Mouse (Mus musculus) erythroblast, embryonic 14.5 days (primary cell): ENCODE data around the gene Knstrn.

ENCODE experiments used
- GATA1 ChIP-seq: IDR thresholded peaks from 2 replicates; pipeline ENCODE4 v1.6.1; 2012; ENCODE audit warnings: low read length, inconsistent platforms, mixed read lengths
- TAL1 ChIP-seq: IDR thresholded peaks from 3 replicates; pipeline ENCODE4 v1.6.1; 2012; ENCODE audit warnings: low read length, inconsistent platforms, mixed read lengths

DNA sequence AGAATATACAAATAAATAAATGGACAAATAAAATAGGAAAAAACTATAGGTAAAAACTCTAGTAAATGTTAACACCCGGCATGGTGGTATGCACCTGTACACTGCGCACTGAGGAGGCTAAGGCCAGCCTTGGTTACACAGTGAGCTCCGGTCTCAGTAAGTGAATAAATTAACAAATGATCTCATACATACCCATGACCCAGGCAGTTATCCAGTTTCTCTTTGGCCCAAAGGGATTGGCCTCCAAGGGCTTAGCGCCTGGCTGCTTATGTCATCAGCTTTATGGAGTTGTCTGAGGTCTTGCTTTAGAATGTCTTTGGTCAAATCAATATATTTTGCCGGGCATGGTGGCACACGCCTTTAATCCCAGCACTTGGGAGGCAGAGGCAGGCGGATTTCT lies 30.1 kb upstream of the Knstrn start:
- TF ChIP-seq TAL1 (no peak), GATA1 (no peak)
